Mouse (Mus musculus) cerebellum, adult 9-10 months (tissue): ENCODE measurements at regions not wholly inside any gene's neighbourhood (a gene's known extent, or its start where the extent isn't known, plus 50 kb on each side); places are given as distances from the start of the nearest gene placed in this dataset.

Experiments
- DNase-seq: peaks from one replicate; pipeline ENCODE4 v3.0.0; 2022

DNA sequence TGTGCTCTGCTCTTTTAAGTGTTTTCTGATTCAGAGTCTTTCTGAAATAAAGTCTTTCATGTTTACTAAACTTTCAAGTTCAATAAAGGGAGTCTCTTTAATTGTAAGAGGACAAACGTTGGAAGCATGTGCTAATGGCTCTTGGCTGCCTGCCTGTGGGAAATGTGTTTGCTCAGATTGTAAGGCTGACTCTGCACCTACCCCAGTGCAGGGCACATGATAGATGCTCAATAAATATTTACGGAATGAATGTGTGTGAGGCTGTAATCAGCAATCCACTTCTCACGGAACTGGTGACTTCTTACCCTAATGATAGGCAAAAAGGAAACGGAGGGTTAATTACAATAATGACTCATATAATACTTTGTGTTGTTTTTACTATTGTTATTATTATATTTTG is 389.0 kb upstream of the Klf4 start:
- DNase-seq = no peak

DNA sequence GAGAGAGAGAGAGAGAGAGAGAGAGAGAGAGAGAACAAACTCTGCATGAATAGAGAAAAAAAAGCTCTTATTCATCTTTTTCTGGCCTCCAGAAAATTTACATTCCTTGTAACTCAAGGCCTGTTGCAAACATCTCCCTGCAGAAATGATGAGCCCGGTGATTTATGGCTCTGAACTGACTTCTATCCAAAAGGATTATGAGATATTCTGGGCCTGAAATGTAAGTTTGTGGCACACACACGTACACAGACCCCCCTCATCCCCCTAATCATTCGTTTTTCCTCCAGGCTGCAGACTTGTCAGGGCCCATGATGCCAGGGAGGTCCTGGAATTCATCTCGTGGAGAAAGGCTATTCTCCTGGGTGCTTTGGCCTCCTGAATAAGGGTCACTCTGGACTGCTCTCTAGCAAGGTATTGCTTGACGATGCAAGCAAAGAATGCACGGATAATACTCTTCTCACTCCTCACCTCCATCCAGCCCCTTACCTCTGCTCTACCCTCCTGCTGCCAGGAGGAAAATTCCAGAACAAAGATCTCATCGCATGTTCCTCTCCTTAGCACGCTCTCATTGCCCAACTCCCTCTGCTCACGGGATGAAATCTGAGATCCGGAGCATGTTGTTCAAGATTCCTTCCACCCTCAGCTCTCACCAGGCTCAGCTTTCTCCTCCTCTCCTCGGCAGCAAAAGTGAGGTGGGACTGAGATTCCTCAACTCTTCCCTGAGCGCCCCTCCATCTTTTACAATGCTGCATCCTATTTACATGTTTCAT is 362.0 kb upstream of the Klf4 start:
- no peak for DNase-seq

DNA sequence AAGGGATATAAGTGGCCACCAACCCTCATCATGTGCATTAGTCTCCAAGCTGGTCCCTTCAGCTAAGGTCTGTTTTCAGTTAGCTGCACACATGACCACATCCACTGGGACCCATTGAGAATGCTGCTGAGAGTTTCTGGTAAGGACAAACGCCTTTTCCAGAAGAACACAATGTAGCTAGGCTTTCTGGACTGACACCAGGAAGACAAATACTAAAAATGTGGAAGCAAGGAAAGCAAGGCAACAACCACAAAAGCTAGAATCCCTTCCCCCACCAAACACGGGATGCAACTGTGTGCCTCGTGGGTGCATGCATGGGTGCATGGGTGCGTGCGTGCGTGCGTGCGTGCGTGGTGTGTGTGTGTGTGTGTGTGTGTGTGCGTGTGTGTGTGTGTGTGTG is 359.4 kb upstream of the Klf4 start:
- no peak for DNase-seq

DNA sequence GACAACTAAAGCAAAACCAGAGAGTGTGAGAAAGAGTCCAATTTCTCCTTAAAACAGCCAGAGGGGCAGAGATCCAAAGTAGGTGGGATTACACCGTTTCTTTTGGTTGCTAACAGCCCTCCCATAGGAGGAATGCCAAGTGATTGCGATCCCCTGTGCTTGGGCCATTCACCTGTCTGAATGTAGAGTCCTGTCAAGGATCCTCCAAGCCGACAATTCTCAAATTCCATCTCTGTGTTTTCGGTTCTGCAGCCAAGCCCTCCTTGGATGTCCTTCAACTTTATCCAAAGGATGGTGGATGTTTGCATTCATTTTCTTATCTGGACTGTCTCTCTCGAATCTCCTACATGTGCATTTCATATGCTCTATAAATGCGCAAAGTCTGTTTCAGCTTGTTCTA is 355.3 kb upstream of the Klf4 start:
- DNase-seq = no peak

DNA sequence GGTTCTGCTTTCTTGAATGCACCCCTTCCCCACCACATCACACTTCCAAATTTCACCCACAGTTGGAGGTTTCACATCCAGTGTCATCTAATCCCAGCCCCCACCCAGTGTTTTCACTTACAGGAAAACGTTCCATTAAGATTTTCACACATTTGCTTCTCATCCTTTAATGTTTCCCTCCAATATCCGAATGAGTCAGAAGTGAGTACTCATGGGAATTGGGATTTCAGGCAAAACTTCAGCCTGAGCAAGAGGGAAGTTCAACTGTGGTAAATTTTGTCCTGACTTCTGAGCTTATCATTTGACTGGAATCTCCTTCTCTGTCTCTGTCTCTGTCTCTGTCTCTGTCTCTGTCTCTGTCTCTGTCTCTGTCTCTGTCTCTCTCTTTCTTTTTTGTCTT is 350.3 kb upstream of the Klf4 start:
- no peak for DNase-seq

DNA sequence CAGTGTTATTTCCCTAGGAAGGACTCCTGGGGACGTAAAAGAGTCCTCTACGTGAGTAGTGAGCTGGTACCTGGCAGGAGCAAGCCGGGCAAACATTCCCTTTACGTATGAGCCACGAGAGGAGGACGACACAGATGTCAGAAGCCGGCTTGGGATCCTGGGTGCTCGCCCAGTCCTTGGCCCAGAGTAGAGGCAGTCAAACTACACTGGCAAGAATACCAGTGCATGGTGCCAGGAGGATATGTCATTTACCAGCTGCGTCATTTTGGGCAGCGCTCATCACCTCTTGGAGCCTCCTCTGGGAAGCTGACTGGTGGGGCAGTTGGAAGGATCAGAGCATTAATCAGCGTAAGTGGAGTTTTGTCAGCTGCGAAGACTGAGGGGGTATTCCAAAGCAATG is 343.0 kb upstream of the Klf4 start:
- no peak for DNase-seq

DNA sequence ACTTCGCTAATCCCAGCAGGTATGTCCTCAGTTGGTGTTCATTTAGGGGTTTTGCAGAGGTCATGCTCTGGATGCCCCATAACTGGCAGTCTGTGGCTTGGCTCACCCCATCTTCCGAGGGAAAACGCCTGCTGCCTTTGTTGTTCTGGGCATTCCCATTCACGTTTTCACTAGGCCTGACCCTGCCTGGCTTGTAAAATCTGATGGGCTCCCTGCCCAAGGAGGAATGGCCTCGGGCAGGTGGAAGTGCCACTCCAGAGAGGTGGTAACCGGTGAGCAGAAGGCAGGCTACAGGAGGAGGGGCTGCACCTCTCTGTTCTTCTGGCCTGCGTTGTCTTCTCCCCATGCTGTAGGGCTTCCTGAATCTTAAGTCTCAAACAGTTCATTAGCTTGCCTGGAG is 342.6 kb upstream of the Klf4 start:
- no peak for DNase-seq

DNA sequence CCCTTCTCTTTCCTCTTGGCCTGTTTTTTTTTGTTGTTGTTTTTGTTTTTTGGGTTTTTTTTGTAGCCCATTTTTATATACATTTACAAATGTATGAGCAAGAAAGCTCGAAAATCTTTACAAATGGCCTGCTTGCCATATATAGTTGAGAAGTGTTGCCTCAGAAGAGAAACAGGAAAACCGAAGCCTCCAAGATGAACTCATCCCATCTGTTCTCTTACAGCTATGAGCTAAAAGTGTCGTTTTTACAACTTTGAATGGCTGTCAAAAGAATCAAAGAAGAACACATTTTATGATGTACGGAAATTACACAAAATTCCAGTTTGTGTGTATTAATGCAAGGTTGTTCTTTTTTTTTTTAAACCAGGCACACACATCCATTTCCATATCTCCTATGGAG is 342.0 kb upstream of the Klf4 start:
- DNase-seq = no peak

DNA sequence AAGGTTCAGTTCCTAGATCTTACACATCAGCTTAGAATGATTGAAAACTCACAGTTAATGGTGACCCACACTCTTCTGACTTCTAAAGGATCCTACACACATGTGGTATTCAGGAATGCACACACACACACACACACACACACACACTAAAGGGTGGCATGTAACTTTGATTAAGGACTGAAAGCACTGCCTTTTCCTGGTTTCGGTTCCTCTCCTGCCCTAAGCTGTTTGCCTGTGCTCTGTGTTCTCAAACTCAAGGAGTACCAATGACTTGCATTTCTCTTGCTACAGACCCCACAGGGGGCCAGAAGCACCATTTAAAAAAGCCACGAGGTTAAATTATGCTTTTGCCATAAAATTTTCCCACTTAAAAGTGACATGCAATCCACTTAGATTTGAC is 327.8 kb upstream of the Klf4 start:
- no peak for DNase-seq

DNA sequence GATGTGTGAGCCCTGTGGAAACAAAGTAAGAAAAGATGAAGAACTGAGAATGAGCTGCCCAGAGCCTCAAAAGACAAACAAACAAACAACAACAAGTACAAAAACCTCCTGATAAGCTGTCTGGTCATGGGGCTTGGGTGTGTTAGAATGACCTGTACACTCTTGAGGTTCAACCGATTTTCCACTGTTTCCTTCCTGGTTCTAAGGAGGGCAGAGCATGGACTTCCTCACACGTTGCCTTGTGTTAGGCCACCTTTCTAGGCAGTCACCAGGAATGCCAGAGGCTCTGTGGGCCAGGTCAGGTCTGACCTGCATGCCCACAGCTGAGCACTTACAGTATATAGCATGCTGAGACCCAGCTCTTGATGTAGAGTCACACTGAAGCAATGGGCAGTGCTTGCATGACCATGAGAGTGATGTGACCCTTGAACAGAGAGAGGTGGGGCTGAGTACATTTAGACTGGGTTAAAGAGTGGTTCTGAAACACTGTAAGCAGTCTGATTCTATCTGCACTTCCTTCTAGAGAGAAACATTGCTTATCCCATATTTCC is 327.0 kb upstream of the Klf4 start:
- DNase-seq = no peak

DNA sequence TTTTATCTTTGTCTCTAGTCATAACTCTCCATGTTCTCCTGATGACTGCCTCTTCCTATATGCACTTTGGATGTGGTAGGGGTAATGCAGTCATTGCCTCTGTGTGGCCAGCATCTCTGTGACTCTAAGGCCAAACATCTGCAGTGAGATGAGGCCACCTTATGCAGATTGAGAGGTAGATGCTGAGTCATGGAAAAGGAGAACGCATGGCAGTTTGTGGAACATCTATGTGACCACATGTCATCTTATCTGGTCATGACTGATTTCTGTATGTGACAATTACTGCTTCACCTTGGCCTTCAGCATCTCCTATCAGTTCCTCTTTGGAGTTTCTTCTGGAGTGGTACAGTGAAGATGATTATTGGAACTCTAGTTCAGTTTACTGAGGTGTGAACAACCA is 319.2 kb upstream of the Klf4 start:
- DNase-seq = no peak

DNA sequence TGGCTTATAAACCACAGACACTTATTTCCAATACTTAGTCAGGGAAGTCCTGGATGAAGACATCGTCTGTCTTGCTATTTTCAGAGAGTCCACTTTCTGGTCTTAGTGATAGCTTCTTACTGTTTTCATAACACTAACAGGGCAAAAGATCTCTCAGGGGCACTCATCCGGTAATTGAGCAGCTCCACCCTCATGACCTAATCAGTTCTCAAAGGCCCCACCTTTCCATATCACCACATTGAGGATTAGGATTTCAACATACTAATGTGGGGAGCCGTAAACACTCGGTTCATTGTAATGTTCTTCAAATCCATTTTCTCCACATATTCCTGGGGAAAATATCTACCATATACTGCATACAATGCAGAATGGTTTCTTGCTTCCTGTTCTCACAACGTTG is 318.8 kb upstream of the Klf4 start:
- no peak for DNase-seq

DNA sequence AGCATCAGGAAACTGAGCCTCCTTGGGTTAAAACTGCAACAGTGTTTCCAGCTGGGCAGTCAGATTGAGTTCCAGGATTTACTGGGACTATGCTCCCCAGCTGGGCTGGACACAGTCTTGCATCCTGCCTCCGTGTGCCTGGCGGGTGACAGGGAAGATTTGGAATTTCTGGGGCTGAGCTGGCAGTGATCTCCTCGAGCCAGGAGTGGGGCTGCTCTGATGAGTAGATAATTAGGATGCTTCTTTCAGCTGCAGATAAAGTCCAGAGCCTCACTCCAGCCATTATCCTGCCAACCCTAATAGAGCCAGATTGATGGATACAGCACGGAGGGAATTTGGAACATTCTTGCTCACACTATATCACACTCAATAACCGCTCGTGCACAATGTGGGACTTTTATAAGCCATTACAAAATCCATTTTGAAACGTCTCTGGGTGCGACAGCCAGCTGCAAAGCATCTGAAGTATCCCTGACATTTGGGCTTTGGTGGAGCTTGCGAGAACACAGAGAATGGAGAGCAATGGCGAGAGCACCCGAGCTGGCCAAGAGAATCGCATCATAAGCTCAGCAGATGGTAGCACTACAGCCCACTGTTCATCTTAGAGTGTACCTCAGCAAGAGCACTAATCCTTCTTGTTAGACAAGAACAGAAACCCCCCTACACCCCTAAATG is 311.6 kb upstream of the Klf4 start:
- DNase-seq = no peak

DNA sequence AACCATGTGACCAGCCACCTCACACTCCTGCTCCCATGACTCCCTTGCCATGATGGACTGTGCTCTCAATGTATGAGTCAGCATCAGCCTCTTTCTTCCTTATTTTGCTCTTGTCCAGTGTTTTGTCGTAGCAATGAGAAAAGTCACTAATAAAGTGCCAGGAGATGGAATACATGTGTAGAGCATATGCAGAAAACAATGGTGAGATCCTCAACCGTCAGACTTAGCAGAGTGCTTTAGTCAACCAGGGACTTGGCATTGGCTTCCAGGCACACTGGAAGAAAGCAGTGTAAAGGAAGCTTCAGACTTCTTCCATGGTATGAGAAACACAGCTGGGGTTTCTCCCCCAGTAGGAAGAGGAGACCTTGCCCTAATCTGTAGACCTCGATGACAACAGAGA is 306.3 kb upstream of the Klf4 start:
- DNase-seq = no peak

DNA sequence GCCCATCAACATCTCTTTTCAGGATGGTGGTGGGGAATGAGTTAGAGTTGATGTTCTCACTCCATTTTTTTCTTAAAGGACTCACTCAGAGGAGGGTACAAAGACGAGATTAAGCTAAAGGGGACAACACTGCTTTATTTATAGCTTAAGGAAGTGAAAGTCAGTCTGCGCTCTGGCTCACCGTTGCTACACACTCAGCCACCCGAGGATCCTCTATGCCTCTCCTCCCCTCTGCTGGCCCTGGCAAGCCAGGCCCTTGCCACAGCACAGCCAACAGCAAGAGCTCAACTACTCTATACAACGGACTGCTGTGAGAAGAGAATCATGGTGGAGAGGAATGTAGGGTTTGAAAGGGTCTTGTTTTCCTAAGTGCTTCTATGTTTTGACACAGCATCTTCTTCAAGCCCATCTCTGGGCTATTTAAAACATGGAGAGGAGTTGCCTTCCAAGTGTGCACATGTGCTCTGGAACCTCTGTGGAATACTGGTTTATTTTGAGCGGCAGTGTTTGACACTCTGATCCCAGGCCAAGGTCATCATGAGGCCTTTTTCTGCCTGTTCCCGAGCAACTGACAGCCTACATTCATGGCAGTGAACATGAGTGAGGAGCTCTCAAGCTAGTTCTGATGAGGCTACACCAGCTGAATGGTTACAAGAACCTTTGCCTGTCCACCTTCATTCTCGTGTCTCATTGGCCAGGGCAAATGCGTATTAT is 291.9 kb upstream of the Klf4 start:
- no peak for DNase-seq

DNA sequence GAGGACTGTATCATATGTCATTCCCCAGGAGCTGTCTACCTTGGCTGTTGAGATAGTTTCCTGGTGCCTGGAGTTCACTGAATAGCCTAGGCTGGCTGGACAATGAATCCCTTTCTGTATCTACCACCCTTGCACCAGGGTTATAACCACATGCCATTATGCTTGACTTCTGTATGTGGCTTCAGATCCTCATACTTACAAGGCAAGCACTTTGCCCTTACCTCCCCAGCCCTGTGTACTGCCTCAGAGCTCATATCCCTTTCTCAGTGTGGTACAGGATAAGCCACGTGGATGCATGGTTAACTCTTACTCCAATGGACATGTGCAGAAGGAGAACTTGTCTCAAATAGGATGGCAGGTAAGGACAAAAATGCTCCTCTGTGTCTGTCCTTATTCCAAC is 291.3 kb upstream of the Klf4 start:
- no peak for DNase-seq

DNA sequence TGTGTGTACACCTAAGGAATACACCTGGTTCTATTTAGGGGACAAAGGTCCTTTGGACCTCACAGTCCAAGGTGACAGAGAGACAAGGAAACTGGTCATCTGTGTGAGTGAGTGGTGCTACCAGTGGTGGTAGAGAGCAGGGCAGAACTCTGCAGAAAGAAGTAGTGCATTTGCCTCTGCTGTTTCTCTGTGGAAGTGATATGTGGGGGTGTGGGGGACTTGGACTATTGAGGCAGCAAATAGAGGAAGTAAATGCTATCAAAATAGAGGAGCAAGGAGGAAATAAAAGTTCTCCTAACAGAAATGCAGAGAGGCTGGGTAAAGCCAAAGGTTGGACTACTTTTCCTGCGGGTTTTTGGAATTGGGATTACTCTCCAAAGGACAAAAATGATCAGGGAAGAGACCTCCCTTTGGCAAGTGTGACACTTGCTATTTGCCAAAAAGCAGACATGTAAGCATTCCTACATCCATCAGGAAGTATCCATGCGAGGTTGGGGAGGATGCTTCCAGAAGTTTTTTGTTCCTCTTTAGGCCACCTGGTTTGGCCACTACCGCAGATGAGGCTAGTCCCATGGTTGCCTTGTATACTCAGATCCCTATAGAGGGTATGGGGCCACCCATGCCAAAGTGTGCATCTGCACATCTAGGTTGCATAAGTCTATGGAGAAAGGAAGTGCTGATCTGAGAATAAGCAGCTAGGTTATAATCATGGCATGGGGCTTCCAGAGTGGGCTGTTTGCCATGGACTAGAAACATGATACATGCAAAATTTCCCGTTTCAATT is 285.0 kb upstream of the Klf4 start:
- no peak for DNase-seq

DNA sequence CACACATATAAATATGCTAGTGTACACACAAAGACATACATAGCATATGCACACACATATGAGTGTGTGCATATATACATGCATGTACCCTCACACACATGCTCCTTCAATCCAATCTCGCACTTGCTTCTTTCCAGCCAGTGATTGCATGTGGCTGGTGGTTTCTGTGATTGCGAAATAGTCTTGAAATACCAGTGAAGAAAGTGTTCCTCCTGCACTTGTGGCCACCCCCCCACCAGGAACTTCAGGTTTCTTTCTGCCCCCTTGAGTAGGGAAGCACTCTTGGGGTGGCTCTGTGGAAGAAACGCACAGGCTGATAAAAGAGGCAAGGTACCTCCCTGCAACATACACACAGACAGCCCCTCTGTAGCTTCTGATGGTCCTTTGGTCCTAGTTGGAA is 283.6 kb upstream of the Klf4 start:
- DNase-seq = no peak

DNA sequence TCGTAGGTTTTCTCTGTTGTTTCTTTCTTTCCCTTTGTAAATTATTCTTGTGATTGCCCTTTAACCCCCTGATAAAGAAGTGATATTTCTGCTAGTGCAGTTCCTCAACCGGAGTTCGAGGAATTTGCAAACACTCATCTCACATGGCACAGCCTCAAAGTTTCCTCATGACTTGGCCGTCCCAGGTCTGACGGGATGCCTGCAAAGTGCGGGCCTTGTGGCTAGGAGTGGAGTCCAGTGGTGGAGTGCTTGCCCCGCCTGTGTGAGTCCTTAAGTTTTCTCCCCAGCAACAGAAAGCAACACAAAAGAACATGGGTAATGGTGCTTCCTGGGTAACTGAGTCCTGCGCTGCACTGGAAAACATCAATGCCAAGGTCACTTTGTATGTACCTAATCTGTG is 280.6 kb upstream of the Klf4 start:
- DNase-seq = no peak

DNA sequence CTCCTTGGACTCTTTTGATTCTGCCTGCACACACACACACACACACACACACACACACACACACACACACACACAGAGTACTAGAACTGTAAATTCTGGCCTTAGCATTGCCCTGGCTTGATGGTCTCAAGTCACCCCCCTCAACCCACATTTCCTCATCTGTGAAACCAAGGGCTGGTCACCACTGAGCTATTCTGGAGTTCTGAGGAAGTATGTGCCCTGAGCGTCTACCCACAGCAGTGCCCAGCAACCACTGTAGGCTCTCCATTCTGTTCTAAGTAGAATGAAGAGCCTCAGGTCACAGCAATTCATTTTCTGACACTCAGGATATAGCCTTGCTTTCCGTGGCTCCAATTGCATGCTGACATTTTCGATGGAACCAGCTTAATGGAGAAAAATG is 279.4 kb upstream of the Klf4 start:
- DNase-seq = no peak

DNA sequence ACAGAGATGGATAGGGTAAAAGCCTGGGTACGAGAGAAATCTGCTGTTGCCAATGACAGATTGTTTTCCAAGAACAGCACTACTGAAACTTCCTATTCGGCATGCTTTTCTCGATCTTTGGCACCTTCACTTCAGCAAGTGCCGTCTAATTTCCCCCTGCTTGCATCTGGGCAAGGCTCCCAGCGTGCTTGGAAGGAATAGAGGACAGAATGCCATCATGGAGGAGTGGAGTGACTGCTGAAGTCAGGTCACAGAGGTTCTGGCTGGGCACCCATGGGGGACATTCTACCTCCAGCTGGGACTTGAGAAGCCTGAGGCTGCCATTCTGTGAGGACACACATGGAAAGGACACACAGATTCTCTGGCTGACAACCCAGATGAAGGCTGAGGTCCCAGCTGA is 276.2 kb upstream of the Klf4 start:
- DNase-seq = no peak

DNA sequence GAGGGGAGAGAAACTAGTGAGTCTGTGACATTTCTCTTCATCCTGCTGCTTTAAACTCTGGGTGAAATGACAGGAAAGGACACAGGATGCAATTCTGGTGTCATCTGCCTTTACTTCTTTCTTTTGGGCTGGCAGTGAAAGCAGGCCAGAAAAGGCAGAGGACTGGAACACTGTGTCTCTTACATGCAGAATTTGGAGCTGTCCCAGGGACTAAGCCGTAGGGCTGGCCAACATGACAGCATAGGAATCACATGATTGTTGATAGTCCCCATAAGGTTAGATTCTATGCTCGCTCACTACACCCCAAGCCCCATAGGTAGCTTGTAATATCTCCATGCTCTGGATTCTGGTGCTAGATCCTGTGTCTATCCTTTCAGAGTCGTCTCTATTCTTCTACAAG is 274.5 kb upstream of the Klf4 start:
- DNase-seq = no peak
